Mouse (Mus musculus) left cerebral cortex, postnatal 4 days (tissue): Measurements from ENCODE around the gene Ralgds. TPM values are rescaled to one million over a fixed set of nuclear protein-coding genes. Genes with fewer than 3 reads are reported as not detected.
"Not testable (repeated sequence)": the region's sequence is repeated elsewhere in the genome, so short reads cannot be mapped to it uniquely, and the experiment has no call there.

Experiments
- DNase-seq: peaks from one replicate; pipeline ENCODE4 v3.0.0-alpha.2; 2022
- intact Hi-C: fragments of 180-260 bp; cut with DNase I; formaldehyde crosslinking; loops from one replicate; pipeline ENCODE4 v1.15.1; 2025
- total RNA-seq, 2 experiments: library from RNA; stranded (reverse); gene quantifications; 2 replicates each; pipeline ENCODE4 v1.2.3; 2021

Ralgds gene
- total RNA-seq, 2 experiments from 2014 or later: 164 to 176 TPM

- intact Hi-C loops: no loop called here
- DNase-seq: no peak
These were observed 9.9 kb upstream of the Ralgds start for GRCm38 (mm10) chr2:28502987-28503386.

GRCm38 (mm10) chr2:28504676-28505075 lies 8.2 kb upstream of the Ralgds start:
- intact Hi-C loops: no loop called here
- no peak for DNase-seq

GRCm38 (mm10) chr2:28505795-28506194 lies 7.1 kb upstream of the Ralgds start, which contains the start of gene Gm10134:
Gene Gm10134, plus strand, starts transcription at chr2:28506095.
- intact Hi-C loops: no loop called here
- DNase-seq: no peak

- intact Hi-C loops: no loop called here
- no peak for DNase-seq
These were observed 6.6 kb upstream of the Ralgds start for GRCm38 (mm10) chr2:28506291-28506690.

GRCm38 (mm10) chr2:28511600-28511999 lies 1.3 kb upstream of the Ralgds start:
- intact Hi-C loops: loop anchor here (5.0 kb wide), 1 partner anchor 36 kb away; no protein-coding TSS in a partner anchor
- not testable (repeated sequence) for DNase-seq

GRCm38 (mm10) chr2:28513431-28514370 lies 776 bp downstream of the Ralgds start:
- intact Hi-C loops: loop anchor here (5.0 kb wide), 1 partner anchor 34 kb away; no protein-coding TSS in a partner anchor
- peak; percentile 53 for DNase-seq

- DNase-seq: peak; percentile 91
- intact Hi-C loops: loop anchor here (5.0 kb wide), 1 partner anchor 33 kb away; no protein-coding TSS in a partner anchor
These were observed 1.6 kb downstream of the Ralgds start for GRCm38 (mm10) chr2:28514489-28514888.

GRCm38 (mm10) chr2:28517206-28517909 lies 4.4 kb downstream of the Ralgds start:
- DNase-seq: peak; percentile 74
- intact Hi-C loops: no loop called here

- DNase-seq: no peak
- intact Hi-C loops: no loop called here
These were observed 5.3 kb downstream of the Ralgds start for GRCm38 (mm10) chr2:28518231-28518630.

GRCm38 (mm10) chr2:28520581-28520980 lies 7.7 kb downstream of the Ralgds start:
- intact Hi-C loops: no loop called here
- no peak for DNase-seq

- intact Hi-C loops: no loop called here
- no peak for DNase-seq
These were observed 8.7 kb downstream of the Ralgds start for GRCm38 (mm10) chr2:28521571-28522151.

- intact Hi-C loops: no loop called here
- DNase-seq: no peak
These were observed 9.2 kb downstream of the Ralgds start for GRCm38 (mm10) chr2:28522166-28522565.

- peak; percentile 96 for DNase-seq
- intact Hi-C loops: no loop called here
These were observed 10.8 kb downstream of the Ralgds start for GRCm38 (mm10) chr2:28523643-28524117.

GRCm38 (mm10) chr2:28524406-28524805 lies 11.5 kb downstream of the Ralgds start:
- intact Hi-C loops: no loop called here
- DNase-seq: no peak

GRCm38 (mm10) chr2:28525219-28525942 lies 12.5 kb downstream of the Ralgds start:
- DNase-seq: peak; percentile 66
- intact Hi-C loops: no loop called here

- intact Hi-C loops: no loop called here
These were observed 13.3 kb downstream of the Ralgds start for GRCm38 (mm10) chr2:28525943-28526876.

GRCm38 (mm10) chr2:28527436-28528353 lies 14.8 kb downstream of the Ralgds start:
- intact Hi-C loops: no loop called here

More at GRCm38 (mm10) chr2:28525943-28526876, 13.3 kb downstream of the Ralgds start:
- peak; percentile 61 for DNase-seq

GRCm38 (mm10) chr2:28528354-28528730 lies 15.4 kb downstream of the Ralgds start:
- no peak for DNase-seq
- intact Hi-C loops: no loop called here

More at GRCm38 (mm10) chr2:28527436-28528353, 14.8 kb downstream of the Ralgds start:
- no peak for DNase-seq
